Mouse (Mus musculus) layer of hippocampus, adult 18-20 months (tissue): ENCODE measurements around the gene BC107364. TPM values are rescaled to one million over a fixed set of nuclear protein-coding genes. Genes with fewer than 3 reads are reported as not detected.
"Not testable (repeated sequence)": the region's sequence is repeated elsewhere in the genome, so short reads cannot be mapped to it uniquely, and the experiment has no call there.

ENCODE experiments used
- DNase-seq, 2 experiments: peaks; one replicate each; pipeline ENCODE4 v3.0.0; 2022; ENCODE audit warnings: low spot score in 2 of 2
- long read RNA-seq: library from polyadenylated mRNA; stranded (forward); transcript quantifications from one replicate; pipeline ENCODE4 v2.0.0, GENCODE M21; 2021
- total RNA-seq, 2 experiments: library from RNA; stranded (reverse); gene quantifications; 2 replicates each; pipeline ENCODE4 v1.2.3; 2021

BC107364 gene
- total RNA-seq, result not detected
- long read RNA-seq, partial matches to known transcripts, result 0 of 1 reads
- long read RNA-seq, other reads (novel, unspliced or antisense), result 1 of 1 reads

GRCm38 (mm10) chr3:96452262-96452661 lies at the start of gene BC107364:
BC107364 (minus strand) TSS chr3:96452306.
- DNase-seq, result not testable (repeated sequence)

GRCm38 (mm10) chr3:96501391-96502115 lies 49.4 kb upstream of the BC107364 start:
- DNase-seq, result peak; percentile 80 to 93

GRCm38 (mm10) chr3:96500691-96501265 lies 48.7 kb upstream of the BC107364 start:
- peak; percentile 80 to 94 for DNase-seq

- DNase-seq, result peak; percentile 92 to 99
Measured at GRCm38 (mm10) chr3:96500289-96500621, 48.1 kb upstream of the BC107364 start.

GRCm38 (mm10) chr3:96499481-96500288 lies 47.6 kb upstream of the BC107364 start:
- peak; percentile 71 to 92 for DNase-seq

GRCm38 (mm10) chr3:96498476-96499245 lies 46.6 kb upstream of the BC107364 start:
- DNase-seq, result no peak

GRCm38 (mm10) chr3:96497451-96498028 lies 45.4 kb upstream of the BC107364 start:
- peak; percentile 81 to 95 for DNase-seq

- DNase-seq, result not testable (repeated sequence)
Measured at GRCm38 (mm10) chr3:96496620-96497275, 44.6 kb upstream of the BC107364 start.

- DNase-seq, result no peak
Measured at GRCm38 (mm10) chr3:96496216-96496615, 44.1 kb upstream of the BC107364 start.

GRCm38 (mm10) chr3:96495490-96496210 lies 43.5 kb upstream of the BC107364 start:
- no peak for DNase-seq

GRCm38 (mm10) chr3:96494912-96495311 lies 42.8 kb upstream of the BC107364 start:
- DNase-seq, result no peak

GRCm38 (mm10) chr3:96494456-96494855 lies 42.4 kb upstream of the BC107364 start:
- not testable (repeated sequence) for DNase-seq

- not testable (repeated sequence) for DNase-seq
Measured at GRCm38 (mm10) chr3:96489636-96490035, 37.5 kb upstream of the BC107364 start.

GRCm38 (mm10) chr3:96488907-96489629 lies 37.0 kb upstream of the BC107364 start:
- not testable (repeated sequence) for DNase-seq

- DNase-seq, result not testable (repeated sequence)
Measured at GRCm38 (mm10) chr3:96488290-96488906, 36.3 kb upstream of the BC107364 start.

- peak in 1 of 2 experiments; percentile 33 for DNase-seq
Measured at GRCm38 (mm10) chr3:96487596-96488289, 35.6 kb upstream of the BC107364 start.

GRCm38 (mm10) chr3:96486828-96487559 lies 34.9 kb upstream of the BC107364 start:
- not testable (repeated sequence) for DNase-seq
